ENCODE assay signal across 11 mouse cellular contexts in the genomic region with DNA sequence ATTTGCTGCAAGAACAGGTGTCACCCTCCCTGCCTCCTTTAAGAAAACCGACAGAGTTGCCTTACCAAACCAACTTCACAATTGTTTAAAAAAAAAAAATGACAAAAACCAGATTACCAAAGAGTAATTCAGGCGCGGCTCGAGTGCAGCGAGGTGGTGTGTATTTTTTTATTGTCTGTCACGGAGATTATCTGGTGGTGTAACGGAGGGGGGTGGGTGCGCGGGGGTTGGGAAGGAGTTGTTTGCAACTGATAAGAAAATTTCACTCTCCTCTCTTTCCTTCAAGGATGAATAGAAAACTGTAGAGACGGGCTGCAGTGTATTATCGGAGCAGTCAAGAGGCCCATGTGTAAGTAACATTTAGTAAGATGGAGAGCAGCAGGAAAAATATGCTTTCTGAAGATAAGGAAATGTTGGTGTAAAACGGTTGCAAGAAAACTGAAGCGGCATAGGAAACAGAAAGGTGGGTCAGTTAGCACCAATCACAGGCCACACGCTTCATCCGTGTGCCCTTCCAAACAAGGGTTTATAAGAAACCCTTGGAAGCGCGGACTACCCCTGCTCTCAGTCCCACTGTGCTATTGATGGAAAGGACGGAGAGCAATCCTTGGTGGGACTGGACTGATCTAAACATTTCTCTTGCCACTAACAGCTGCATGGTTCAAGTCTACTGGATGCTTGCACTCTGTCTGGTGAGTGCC. TPM values are rescaled to one million over a fixed set of nuclear protein-coding genes. Genes with fewer than 3 reads are reported as not detected.
DNase-seq lines count a peak whose midpoint lies in the region; ATAC-seq lines count a peak whose summit lies in the region.
"Had no signal": no experiment of that assay in that cellular context is flagged by ENCODE, and none has a peak within 500 bp of the region (broad histone marks: within the 10 kb centered on the region; RNA-seq: fewer than 3 reads in every experiment).

No protein-coding gene starts in this region.

- no peak for ATAC-seq in hindbrain, embryonic 11.5 days (ENCODE audit: low FRiP score)
- no peak for ATAC-seq in midbrain, embryonic 16.5 days
- ATAC-seq: Patski had no signal

- WGBS in hindbrain, embryonic 10.5 days: 56% methylated on average over 18 of the region's 18 CpGs
- WGBS in hindbrain, embryonic 11.5 days: 59% methylated on average over 18 of the region's 18 CpGs
- WGBS in midbrain, embryonic 16.5 days: 25% methylated on average over 18 of the region's 18 CpGs

- DNase-seq in hindbrain, embryonic 10.5 days (ENCODE audit: low spot score): no peak
- DNase-seq in hindbrain, embryonic 11.5 days (ENCODE audit: low spot score): no peak
- DNase-seq in c-Kit-positive CD71-positive TER-119-positive erythroid progenitor cells, embryonic 14.5 days (ENCODE audit: low spot score): peak; percentile 87
- peak; percentile 22 for DNase-seq in induced T-regulatory cell, adult 2 months (ENCODE audit: low read depth)
- DNase-seq in frontal cortex, postnatal 36 days (ENCODE audit: low spot score in 2 of 2): no peak
- DNase-seq in left cerebral cortex, adult 9 months (ENCODE audit: low spot score in 2 of 2): no peak
- no peak for DNase-seq in cerebellum, adult 18-20 months
- DNase-seq: right cerebral cortex, postnatal 25 days had no signal

- peaks cover 6% of the 10 kb centered on the region; the same call in 1 of the 2 replicates for H3K4me1 ChIP-seq in hindbrain, embryonic 10.5 days (replicated peaks)
- no peaks in the 10 kb centered on the region for H3K4me1 ChIP-seq in hindbrain, embryonic 11.5 days (replicated peaks; ENCODE audit: control insufficient read depth, insufficient read depth, low read length)
- 0 out of 2 replicates have a peak, but pooled peaks cover 6% of the 10 kb centered on the region for H3K4me1 ChIP-seq in midbrain, embryonic 16.5 days (ENCODE audit: control insufficient read depth, insufficient read depth, low read length)
- H3K4me1 ChIP-seq: limb, embryonic 12.5 days had no signal

- H3K9ac ChIP-seq in hindbrain, embryonic 11.5 days (ENCODE audit: low read depth, low read length): no peak overlapping the region
- H3K9ac ChIP-seq in midbrain, embryonic 16.5 days (ENCODE audit: low read depth, low read length): no peak overlapping the region
- H3K9ac ChIP-seq: limb, embryonic 12.5 days had no signal

- no peaks in the 10 kb centered on the region for H3K36me3 ChIP-seq in hindbrain, embryonic 10.5 days
- H3K36me3 ChIP-seq in hindbrain, embryonic 11.5 days (ENCODE audit: control insufficient read depth, insufficient read depth, low read length): no peaks in the 10 kb centered on the region
- H3K36me3 ChIP-seq in midbrain, embryonic 16.5 days (ENCODE audit: control insufficient read depth, insufficient read depth, low read length): no peaks in the 10 kb centered on the region
- H3K36me3 ChIP-seq: limb, embryonic 12.5 days had no signal

- H3K27me3 ChIP-seq in hindbrain, embryonic 10.5 days (ENCODE audit: insufficient read depth, poor library complexity, severe bottlenecking): no peaks in the 10 kb centered on the region
- no peaks in the 10 kb centered on the region for H3K27me3 ChIP-seq in hindbrain, embryonic 11.5 days (ENCODE audit: control insufficient read depth, insufficient read depth, low read length)
- no peaks in the 10 kb centered on the region for H3K27me3 ChIP-seq in midbrain, embryonic 16.5 days (ENCODE audit: control insufficient read depth, insufficient read depth, low read depth, low read length)
- H3K27me3 ChIP-seq: limb, embryonic 12.5 days; Patski had no signal

- H3K27ac ChIP-seq in hindbrain, embryonic 10.5 days: 0 out of 2 replicates have a peak overlapping the region, but pooled peaks have one; percentile 13
- no peak overlapping the region for H3K27ac ChIP-seq in hindbrain, embryonic 11.5 days (ENCODE audit: low read depth, low read length)
- H3K27ac ChIP-seq in midbrain, embryonic 16.5 days (ENCODE audit: low read length): no peak overlapping the region
- H3K27ac ChIP-seq: limb, embryonic 12.5 days had no signal

- H3K4me3 ChIP-seq in hindbrain, embryonic 10.5 days: no peak overlapping the region
- H3K4me3 ChIP-seq in hindbrain, embryonic 11.5 days (ENCODE audit: low read depth, low read length): no peak overlapping the region
- no peak overlapping the region for H3K4me3 ChIP-seq in midbrain, embryonic 16.5 days (ENCODE audit: low read depth, low read length)
- H3K4me3 ChIP-seq: limb, embryonic 12.5 days had no signal

- no peaks in the 10 kb centered on the region for H3K9me3 ChIP-seq in hindbrain, embryonic 10.5 days
- H3K9me3 ChIP-seq in hindbrain, embryonic 11.5 days (ENCODE audit: control insufficient read depth, low read length): no peaks in the 10 kb centered on the region
- no peaks in the 10 kb centered on the region for H3K9me3 ChIP-seq in midbrain, embryonic 16.5 days (replicated peaks; ENCODE audit: control insufficient read depth, low read length, poor library complexity, severe bottlenecking)
- H3K9me3 ChIP-seq: limb, embryonic 12.5 days had no signal

- H3K4me2 ChIP-seq in hindbrain, embryonic 11.5 days (replicated peaks; ENCODE audit: low read depth, low read length): no peak overlapping the region
- peak overlapping the region; percentile 45 for H3K4me2 ChIP-seq in midbrain, embryonic 16.5 days (ENCODE audit: low read length)
- H3K4me2 ChIP-seq: limb, embryonic 12.5 days had no signal

RNA-seq across cellular contexts. Expression of gene Cdk17, which starts 17.2 kb away (rescaled TPM):
- polyA plus RNA-seq in hindbrain, embryonic 10.5 days (2016; fragmentation: Nextera tagmentation; extraction: Ambion mirVana): 20.6 and 22.6 TPM in 2 replicates
- 37.3 and 44.5 TPM in 2 replicates for polyA plus RNA-seq in hindbrain, embryonic 11.5 days (2014; fragmentation: Nextera tagmentation; extraction: Ambion mirVana)
- 39.5 and 40.2 TPM in 2 replicates for polyA plus RNA-seq in midbrain, embryonic 16.5 days (2015; fragmentation: Nextera tagmentation; extraction: Ambion mirVana)

Comparison
In these comparisons a context has a peak if more than half of its experiments do, and no peak if none do; other contexts are left out.
1. DNase-seq: peak in c-Kit-positive CD71-positive TER-119-positive erythroid progenitor cells, embryonic 14.5 days (single experiment) and induced T-regulatory cell, adult 2 months (single experiment); none in hindbrain, embryonic 10.5 days (single experiment), hindbrain, embryonic 11.5 days (single experiment), frontal cortex, postnatal 36 days (0 of 2), left cerebral cortex, adult 9 months (0 of 2) and cerebellum, adult 18-20 months (0 of 2).